Mouse (Mus musculus) liver, embryonic 12.5 days (tissue): ENCODE data around the gene Exosc10. TPM values are rescaled to one million over a fixed set of nuclear protein-coding genes. Genes with fewer than 3 reads are reported as not detected.
A peak's percentile ranks its signal among the peaks of the same experiment; 100 is the strongest.

Source experiments
- ATAC-seq: fragments of 200-750 bp; cut with Nextera tagmentation; 2 replicates; pipeline ENCODE4 v1.8.0; 2017; ENCODE audit warnings: moderate number of reproducible peaks, mild to moderate bottlenecking, moderate library complexity
- H3K27ac ChIP-seq: fragments of 300-500 bp; sonication (generic); 2 replicates; pipeline ENCODE4 v1.5.1; 2016; ENCODE audit warnings: mild to moderate bottlenecking
- H3K27me3 ChIP-seq: fragments of 300-500 bp; sonication (generic); replicated peaks from 2 replicates; pipeline ENCODE4 v1.6.1; 2016; ENCODE audit warnings: mild to moderate bottlenecking, moderate library complexity
- H3K36me3 ChIP-seq: fragments of 300-500 bp; sonication (generic); 2 replicates; pipeline ENCODE4 v1.6.1; 2016; ENCODE audit warnings: mild to moderate bottlenecking, moderate library complexity
- H3K4me1 ChIP-seq: fragments of 300-500 bp; sonication (generic); 2 replicates; pipeline ENCODE4 v1.6.1; 2016
- H3K4me2 ChIP-seq: fragments of 300-500 bp; sonication (generic); 2 replicates; pipeline ENCODE4 v1.6.1; 2016; ENCODE audit warnings: mild to moderate bottlenecking, moderate library complexity
- H3K4me3 ChIP-seq: fragments of 300-500 bp; sonication (generic); 2 replicates; pipeline ENCODE4 v1.5.1; 2016; ENCODE audit warnings: mild to moderate bottlenecking, moderate library complexity
- H3K9ac ChIP-seq: fragments of 300-500 bp; sonication (generic); 2 replicates; pipeline ENCODE4 v1.6.1; 2016; ENCODE audit warnings: mild to moderate bottlenecking, moderate library complexity
- H3K9me3 ChIP-seq: fragments of 300-500 bp; sonication (generic); replicated peaks from 2 replicates; pipeline ENCODE4 v1.6.1; 2016; ENCODE audit warnings: mild to moderate bottlenecking, moderate library complexity
- WGBS: fragments of 180-500 bp; shearing (Covaris S2); methylation state at CpG from one replicate; pipeline ENCODE4 v1.1.7; 2016; ENCODE audit not compliant: insufficient replicate concordance; 5-methylcytosine and 5-hydroxymethylcytosine counted together
- polyA plus RNA-seq: library from polyadenylated mRNA; unstranded; fragments of >200 nt; fragmentation: Nextera tagmentation; extraction: Ambion mirVana; gene quantifications from 2 replicates; pipeline ENCODE4 v1.2.1, GENCODE M21; 2016

Exosc10 gene
- polyA plus RNA-seq, 1 experiment from 2014 or later = 64.2 TPM

GRCm38 (mm10) chr4:148598826-148599225 is 40.6 kb downstream of the Exosc10 start:
- Histone ChIP-seq H3K4me3 (no peak overlapping the region), H3K9me3 (0 out of 2 replicates have a peak, but pooled peaks cover 5% of the 10 kb centered on the region), H3K27ac (no peak overlapping the region), H3K36me3 (peaks cover 58% of the 10 kb centered on the region), H3K4me1 (peaks cover 28% of the 10 kb centered on the region), H3K27me3 (no peaks in the 10 kb centered on the region), H3K9ac (no peak overlapping the region), H3K4me2 (no peak overlapping the region)
- 86% methylated on average over 12 of the region's 12 CpGs for WGBS
- ATAC-seq = no peak

- no peak overlapping the region for H3K27ac ChIP-seq
- H3K4me3 ChIP-seq = no peak overlapping the region
- H3K4me2 ChIP-seq = no peak overlapping the region
- H3K9me3 ChIP-seq = 0 out of 2 replicates have a peak, but pooled peaks cover 5% of the 10 kb centered on the region
- peaks cover 33% of the 10 kb centered on the region for H3K4me1 ChIP-seq
- H3K36me3 ChIP-seq = peaks cover 43% of the 10 kb centered on the region
- no peaks in the 10 kb centered on the region for H3K27me3 ChIP-seq
- ATAC-seq = no peak
- 72% methylated on average over 4 of the region's 4 CpGs for WGBS
- no peak overlapping the region for H3K9ac ChIP-seq
Observed at GRCm38 (mm10) chr4:148600316-148600715, 42.1 kb downstream of the Exosc10 start.

GRCm38 (mm10) chr4:148601871-148602270 is 43.6 kb downstream of the Exosc10 start:
- ATAC-seq = no peak
- H3K4me1 ChIP-seq = peaks cover 33% of the 10 kb centered on the region
- H3K27me3 ChIP-seq = no peaks in the 10 kb centered on the region
- no peak overlapping the region for H3K9ac ChIP-seq
- H3K4me2 ChIP-seq = no peak overlapping the region
- H3K9me3 ChIP-seq = 0 out of 2 replicates have a peak, but pooled peaks cover 5% of the 10 kb centered on the region
- no peak overlapping the region for H3K27ac ChIP-seq
- WGBS = 50% methylated on average over 4 of the region's 4 CpGs
- H3K36me3 ChIP-seq = peaks cover 27% of the 10 kb centered on the region
- no peak overlapping the region for H3K4me3 ChIP-seq

GRCm38 (mm10) chr4:148602357-148603120 is 44.3 kb downstream of the Exosc10 start, which contains the start of gene Masp2:
TSS of gene Masp2 (plus strand) at chr4:148602554.
- ATAC-seq = no peak
- H3K27ac ChIP-seq = no peak within 1 kb of the TSS

GRCm38 (mm10) chr4:148603376-148604139 is 45.3 kb downstream of the Exosc10 start:
- Histone ChIP-seq H3K9ac (no peak overlapping the region; the same call in 1 of the 2 replicates), H3K4me1 (peaks cover 33% of the 10 kb centered on the region), H3K4me2 (no peak overlapping the region), H3K27me3 (no peaks in the 10 kb centered on the region), H3K27ac (no peak overlapping the region), H3K4me3 (no peak overlapping the region), H3K9me3 (0 out of 2 replicates have a peak, but pooled peaks cover 5% of the 10 kb centered on the region), H3K36me3 (peaks cover 10% of the 10 kb centered on the region)
- ATAC-seq = no peak; the same call in 1 of the 2 replicates
- WGBS = 65% methylated on average over 10 of the region's 10 CpGs

More at GRCm38 (mm10) chr4:148602357-148603120, 44.3 kb downstream of the Exosc10 start, which contains the start of gene Masp2:
- H3K4me1 ChIP-seq = peaks cover 33% of the 10 kb centered on the region
- no peak within 1 kb of the TSS for H3K9ac ChIP-seq
- no peak within 1 kb of the TSS for H3K4me3 ChIP-seq
- 0 out of 2 replicates have a peak within 1 kb of the TSS, but pooled peaks have one; percentile 1 for H3K4me2 ChIP-seq
- 69% methylated on average over 14 of the region's 14 CpGs for WGBS
- no peaks in the 10 kb centered on the region for H3K27me3 ChIP-seq
- H3K9me3 ChIP-seq = 0 out of 2 replicates have a peak, but pooled peaks cover 5% of the 10 kb centered on the region
- H3K36me3 ChIP-seq = peaks cover 20% of the 10 kb centered on the region

- peaks cover 4% of the 10 kb centered on the region for H3K36me3 ChIP-seq
- WGBS = 63% methylated on average over 7 of the region's 7 CpGs
- no peak overlapping the region for H3K4me3 ChIP-seq
- no peaks in the 10 kb centered on the region for H3K9me3 ChIP-seq
- peaks cover 33% of the 10 kb centered on the region for H3K4me1 ChIP-seq
- ATAC-seq = no peak
- H3K27me3 ChIP-seq = no peaks in the 10 kb centered on the region
- H3K9ac ChIP-seq = no peak overlapping the region; the same call in 1 of the 2 replicates
- no peak overlapping the region for H3K27ac ChIP-seq
- H3K4me2 ChIP-seq = no peak overlapping the region
Observed at GRCm38 (mm10) chr4:148604141-148604540, 45.9 kb downstream of the Exosc10 start.

GRCm38 (mm10) chr4:148604541-148605165 is 46.4 kb downstream of the Exosc10 start:
- H3K9ac ChIP-seq = no peak overlapping the region
- WGBS = 77% methylated on average over 3 of the region's 3 CpGs
- ATAC-seq = peak; percentile 43; the same call in 1 of the 2 replicates

GRCm38 (mm10) chr4:148607758-148608157 is 49.5 kb downstream of the Exosc10 start:
- Histone ChIP-seq H3K27ac (no peak overlapping the region), H3K9me3 (no peaks in the 10 kb centered on the region), H3K36me3 (peaks cover 24% of the 10 kb centered on the region), H3K4me2 (no peak overlapping the region), H3K9ac (no peak overlapping the region), H3K27me3 (no peaks in the 10 kb centered on the region), H3K4me3 (no peak overlapping the region), H3K4me1 (peaks cover 13% of the 10 kb centered on the region)
- ATAC-seq = no peak
- 14% methylated on average over 5 of the region's 5 CpGs for WGBS

More at GRCm38 (mm10) chr4:148604541-148605165, 46.4 kb downstream of the Exosc10 start:
- Histone ChIP-seq H3K4me2 (no peak overlapping the region), H3K36me3 (no peaks in the 10 kb centered on the region), H3K4me3 (no peak overlapping the region), H3K9me3 (no peaks in the 10 kb centered on the region), H3K4me1 (peaks cover 33% of the 10 kb centered on the region), H3K27ac (no peak overlapping the region), H3K27me3 (no peaks in the 10 kb centered on the region)

- 84% methylated on average over 5 of the region's 5 CpGs for WGBS
Observed at GRCm38 (mm10) chr4:148609805-148610204, 51.6 kb downstream of the Exosc10 start.

GRCm38 (mm10) chr4:148610631-148611364 is 52.6 kb downstream of the Exosc10 start:
- H3K4me3 ChIP-seq = no peak overlapping the region
- H3K9ac ChIP-seq = no peak overlapping the region
- H3K4me1 ChIP-seq = peaks cover 4% of the 10 kb centered on the region
- no peaks in the 10 kb centered on the region for H3K27me3 ChIP-seq
- peaks cover 52% of the 10 kb centered on the region for H3K36me3 ChIP-seq
- WGBS = 57% methylated on average over 5 of the region's 5 CpGs
- ATAC-seq = no peak
- H3K27ac ChIP-seq = no peak overlapping the region
- no peaks in the 10 kb centered on the region for H3K9me3 ChIP-seq
- no peak overlapping the region for H3K4me2 ChIP-seq

More at GRCm38 (mm10) chr4:148609805-148610204, 51.6 kb downstream of the Exosc10 start:
- Histone ChIP-seq H3K9ac (no peak overlapping the region), H3K36me3 (peaks cover 42% of the 10 kb centered on the region), H3K4me3 (no peak overlapping the region), H3K9me3 (no peaks in the 10 kb centered on the region), H3K4me2 (no peak overlapping the region), H3K27ac (no peak overlapping the region), H3K27me3 (no peaks in the 10 kb centered on the region), H3K4me1 (peaks cover 4% of the 10 kb centered on the region)
- ATAC-seq = no peak

- no peaks in the 10 kb centered on the region for H3K9me3 ChIP-seq
- 69% methylated on average over 4 of the region's 4 CpGs for WGBS
- no peak overlapping the region for H3K4me2 ChIP-seq
- peaks cover 4% of the 10 kb centered on the region for H3K4me1 ChIP-seq
- no peaks in the 10 kb centered on the region for H3K27me3 ChIP-seq
- H3K4me3 ChIP-seq = no peak overlapping the region
- no peak overlapping the region for H3K9ac ChIP-seq
- ATAC-seq = no peak
- no peak overlapping the region for H3K27ac ChIP-seq
- H3K36me3 ChIP-seq = peaks cover 70% of the 10 kb centered on the region
Observed at GRCm38 (mm10) chr4:148612557-148612956, 54.3 kb downstream of the Exosc10 start.
